Mouse (Mus musculus): ENCODE data around the gene Rap1a.

Rap1a gene

DNA sequence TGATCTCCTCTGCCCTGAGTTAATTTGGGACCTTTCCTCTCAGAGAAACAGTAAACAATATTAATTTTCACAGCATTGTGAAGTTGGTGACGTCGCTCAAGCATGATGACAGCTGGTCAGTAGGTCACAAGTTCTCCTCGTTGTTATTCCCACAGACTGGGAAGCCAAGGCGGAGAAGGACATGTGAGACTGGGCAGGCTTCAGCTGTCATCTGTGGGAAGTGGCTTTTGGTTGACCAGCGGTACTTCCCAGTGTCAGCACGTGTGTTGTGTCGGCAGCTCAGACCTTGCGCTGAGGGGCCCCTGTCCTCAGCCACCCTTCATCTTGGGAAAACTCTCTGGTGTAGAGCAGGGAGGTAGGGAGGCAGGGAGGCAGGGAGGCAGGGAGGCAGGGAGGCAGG, 15.0 kb upstream of the Rap1a start:
- no peak for TF ChIP-seq GATA4 (IDR thresholded peaks at IDR 0.05; ENCODE audit: insufficient replicate concordance, low read length)

GRCm38 (mm10) chr3:105815236-105815904, 14.2 kb upstream of the Rap1a start:
- no peak for TF ChIP-seq GATA4 (IDR thresholded peaks at IDR 0.05; ENCODE audit: insufficient replicate concordance, low read length)

DNA sequence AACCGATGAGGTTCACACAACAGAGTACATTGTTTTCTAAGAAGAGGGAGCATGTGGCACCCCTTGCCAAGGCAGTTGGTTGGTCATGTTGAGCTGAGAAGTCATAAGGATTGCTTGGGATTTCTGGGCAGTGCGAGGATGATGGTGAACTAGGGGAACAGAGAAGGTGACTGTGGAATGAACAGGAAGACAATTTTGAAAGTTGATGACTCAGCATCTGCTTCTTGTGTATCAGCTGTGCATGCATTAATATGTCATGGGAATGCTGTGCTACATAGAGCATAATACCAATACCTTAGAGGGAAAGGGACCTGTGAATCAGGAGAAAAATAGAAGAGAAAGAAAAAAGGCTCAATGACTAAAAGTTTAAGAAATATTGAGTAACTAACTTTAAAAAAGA, 10.0 kb upstream of the Rap1a start:
- TF ChIP-seq GATA4 (IDR thresholded peaks at IDR 0.05; ENCODE audit: insufficient replicate concordance, low read length): no peak

DNA sequence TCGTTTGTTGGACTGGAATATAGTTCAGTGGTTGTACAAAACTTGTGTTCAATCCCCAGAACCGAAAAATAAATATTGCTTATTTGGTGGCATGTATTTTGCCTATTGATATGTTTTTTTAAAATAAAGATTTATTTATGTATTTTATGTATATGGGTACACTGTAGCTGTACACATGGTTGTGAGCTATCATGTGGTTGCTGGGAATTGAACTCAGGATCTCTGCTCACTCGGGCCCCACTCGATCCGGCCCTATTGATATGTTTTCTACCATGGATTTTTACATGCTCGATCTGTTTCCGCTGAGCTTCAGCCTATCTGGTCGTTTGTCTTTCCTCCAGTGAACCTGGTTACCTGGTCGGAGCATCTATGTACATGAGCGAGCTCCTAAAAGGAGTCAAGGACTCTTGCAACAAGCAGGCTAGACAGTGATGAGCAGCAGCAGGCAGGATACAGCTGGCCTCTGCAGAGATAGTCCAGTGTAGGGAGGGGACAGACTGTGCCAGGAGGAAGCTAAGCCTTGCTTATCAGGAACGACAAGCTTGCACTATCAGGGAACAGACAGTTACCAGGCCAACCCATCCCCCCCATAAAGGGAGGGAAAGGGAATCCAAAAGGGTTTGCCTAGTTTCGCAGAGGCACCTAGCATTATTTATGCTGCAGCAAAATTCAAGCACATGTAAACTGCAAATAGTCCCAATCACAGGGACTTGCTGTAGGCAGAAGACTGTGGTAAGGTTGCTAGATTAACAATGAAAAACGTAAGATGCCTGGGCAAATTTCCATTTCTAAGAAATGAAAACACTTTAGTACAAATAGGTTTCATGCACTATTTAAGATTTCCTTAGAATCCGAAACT, 7.3 kb upstream of the Rap1a start:
- peak; percentile 100 for TF ChIP-seq GATA4 (IDR thresholded peaks at IDR 0.05; ENCODE audit: insufficient replicate concordance, low read length)

- TF ChIP-seq GATA4 (IDR thresholded peaks at IDR 0.05; ENCODE audit: insufficient replicate concordance, low read length): no peak
Observed at GRCm38 (mm10) chr3:105807672-105808071, 6.5 kb upstream of the Rap1a start.

DNA sequence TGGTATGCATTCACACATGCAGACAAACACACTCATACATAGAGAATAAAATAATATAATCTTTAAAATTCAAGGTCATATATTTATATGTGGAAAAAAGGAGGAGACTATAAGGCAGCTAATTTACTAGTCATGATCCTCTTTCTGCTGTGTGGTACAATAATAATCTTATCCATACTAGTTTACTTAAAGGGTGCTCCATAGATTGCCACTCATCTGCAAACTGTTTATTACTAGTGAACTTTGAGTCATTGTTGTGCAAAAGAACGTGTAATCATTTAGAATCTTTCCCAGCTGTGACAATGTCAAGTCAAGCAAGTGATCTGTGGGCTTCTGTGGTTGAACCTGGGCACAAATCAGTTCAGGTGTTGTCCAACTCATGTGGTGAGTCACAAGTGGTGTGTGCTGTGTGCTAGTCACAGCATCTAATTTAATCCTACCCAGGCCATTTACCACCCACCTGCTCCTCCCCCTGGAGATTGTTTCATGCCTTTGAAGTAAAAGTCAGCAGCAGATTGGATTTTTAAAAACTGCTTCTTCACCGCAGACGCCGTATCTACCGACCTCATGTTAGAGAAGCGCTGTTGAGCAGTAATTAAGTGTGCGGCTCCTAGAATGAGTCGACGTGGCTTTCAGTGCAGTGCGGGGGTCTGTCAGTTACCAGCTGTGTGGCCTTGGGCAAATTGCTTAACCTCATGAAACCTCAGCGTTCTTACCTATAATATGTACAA, 5.5 kb upstream of the Rap1a start:
- no peak for TF ChIP-seq GATA4 (IDR thresholded peaks at IDR 0.05; ENCODE audit: insufficient replicate concordance, low read length)

- TF ChIP-seq GATA4 (IDR thresholded peaks at IDR 0.05; ENCODE audit: insufficient replicate concordance, low read length): peak; percentile 37; the same call in 1 of the 2 replicates
Observed at GRCm38 (mm10) chr3:105803600-105803999, 2.5 kb upstream of the Rap1a start.

- TF ChIP-seq GATA4 (IDR thresholded peaks at IDR 0.05; ENCODE audit: insufficient replicate concordance, low read length): no peak
Observed at GRCm38 (mm10) chr3:105800675-105801190, 403 bp downstream of the Rap1a start.

- no peak for TF ChIP-seq GATA4 (IDR thresholded peaks at IDR 0.05; ENCODE audit: insufficient replicate concordance, low read length)
Observed at GRCm38 (mm10) chr3:105800156-105800674, 921 bp downstream of the Rap1a start.

DNA sequence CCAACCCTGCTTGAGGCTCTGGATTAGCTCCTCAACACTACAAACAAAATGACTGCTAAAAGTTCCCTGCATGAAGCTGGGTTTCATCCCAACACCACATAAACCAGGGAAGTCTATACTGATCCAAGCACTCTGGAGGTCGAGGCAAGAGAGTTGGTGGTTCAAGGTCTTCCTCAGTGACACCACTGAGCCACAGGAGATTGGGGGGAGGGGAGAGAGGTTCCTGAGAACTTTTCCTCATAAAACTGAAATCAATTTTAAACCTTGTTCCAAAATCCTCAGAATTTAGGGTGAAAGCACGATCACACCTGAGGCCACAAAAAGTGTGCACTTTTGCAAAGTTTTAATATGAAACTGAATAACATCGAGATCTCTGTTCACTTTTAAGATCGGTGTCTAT, 1.8 kb downstream of the Rap1a start:
- TF ChIP-seq GATA4 (IDR thresholded peaks at IDR 0.05; ENCODE audit: insufficient replicate concordance, low read length): no peak

DNA sequence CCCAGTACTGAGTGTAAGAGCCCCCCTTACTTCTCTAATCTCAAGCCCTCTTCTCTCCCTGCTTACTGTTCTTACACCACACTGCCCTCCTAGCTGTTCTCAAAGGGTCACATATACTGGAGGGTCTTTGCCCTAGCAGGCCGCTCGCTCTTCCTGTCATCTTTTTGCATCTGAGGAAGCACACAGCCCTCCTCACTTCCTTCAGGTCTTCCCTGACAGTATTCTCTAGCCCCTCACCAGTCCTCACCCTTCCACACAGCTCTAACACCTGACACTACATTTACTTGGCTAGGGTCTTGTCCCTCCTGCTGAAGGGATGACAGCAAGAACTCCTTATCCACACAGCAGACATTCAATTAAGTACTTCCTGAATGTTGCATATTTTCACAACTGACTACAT, 2.4 kb downstream of the Rap1a start:
- TF ChIP-seq GATA4 (IDR thresholded peaks at IDR 0.05; ENCODE audit: insufficient replicate concordance, low read length): no peak

DNA sequence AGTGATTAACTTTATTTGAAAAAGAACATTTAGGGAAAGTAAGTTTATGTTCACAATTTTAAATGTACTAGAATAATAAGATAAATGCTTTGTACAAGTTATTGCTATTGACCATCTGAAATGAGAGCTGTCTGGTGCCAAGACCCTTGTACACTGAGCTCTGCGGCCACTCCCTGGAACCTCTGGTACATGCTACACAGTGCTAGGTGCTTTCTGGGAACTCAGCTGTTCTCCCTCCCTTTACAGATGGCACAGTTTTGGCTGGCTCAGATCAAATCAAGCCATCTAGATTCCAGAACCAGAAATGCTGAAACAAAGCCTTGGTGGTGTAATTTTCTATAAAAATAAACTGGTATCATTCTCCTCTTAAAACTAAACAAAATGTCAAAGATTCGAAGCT, 3.7 kb downstream of the Rap1a start:
- TF ChIP-seq GATA4 (IDR thresholded peaks at IDR 0.05; ENCODE audit: insufficient replicate concordance, low read length): no peak

- TF ChIP-seq GATA4 (IDR thresholded peaks at IDR 0.05; ENCODE audit: insufficient replicate concordance, low read length): no peak
Observed at GRCm38 (mm10) chr3:105796761-105797160, 4.4 kb downstream of the Rap1a start.

DNA sequence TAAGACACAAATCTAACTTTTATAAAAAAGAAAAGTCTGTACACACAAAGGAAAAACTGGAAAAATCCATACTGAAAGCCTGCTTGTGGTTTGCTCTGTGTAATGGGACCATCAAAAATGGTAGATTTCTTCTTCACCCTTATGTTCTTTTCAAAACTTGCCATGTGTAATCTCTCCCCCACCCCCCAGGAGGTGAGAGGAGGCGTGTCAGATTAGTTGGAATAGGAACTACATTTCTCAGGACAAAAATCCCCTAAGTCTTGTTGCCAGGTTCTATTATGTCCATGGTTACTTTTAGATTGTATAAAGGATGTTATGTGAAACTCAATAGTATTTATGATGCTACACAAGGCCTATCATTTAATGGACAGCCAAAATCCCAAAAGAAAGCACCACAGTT, 6.8 kb downstream of the Rap1a start:
- no peak for TF ChIP-seq GATA4 (IDR thresholded peaks at IDR 0.05; ENCODE audit: insufficient replicate concordance, low read length)

DNA sequence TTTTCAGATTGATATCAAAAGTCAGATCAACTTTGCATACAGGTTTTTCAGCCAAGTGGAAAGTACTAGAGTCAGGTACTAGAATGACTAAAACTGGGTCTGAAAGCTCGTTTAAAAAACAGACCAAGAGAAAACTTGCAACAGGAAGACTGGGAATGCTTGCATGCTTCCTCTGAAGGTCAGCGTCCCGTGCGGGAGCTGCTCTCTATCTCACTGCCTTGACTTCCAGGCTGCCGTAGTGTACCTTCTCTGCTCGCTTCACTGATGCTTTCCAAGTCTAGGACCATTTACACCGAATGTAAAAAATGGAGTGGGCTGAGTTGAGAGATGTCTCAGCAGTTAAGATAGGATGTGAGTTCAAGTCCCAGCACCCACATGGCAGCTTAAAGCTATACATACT, 8.8 kb downstream of the Rap1a start:
- TF ChIP-seq GATA4 (IDR thresholded peaks at IDR 0.05; ENCODE audit: insufficient replicate concordance, low read length): no peak
